Mouse (Mus musculus) limb, embryonic 11.5 days (tissue): ENCODE measurements at regions not wholly inside any gene's neighbourhood (a gene's known extent, or its start where the extent isn't known, plus 50 kb on each side); places are given as distances from the start of the nearest gene placed in this dataset.

Source experiments
- ATAC-seq: fragments of 200-750 bp; cut with Nextera tagmentation; 2 replicates; pipeline ENCODE4 v1.8.0; 2017; ENCODE audit warnings: low read depth; ENCODE audit not compliant: insufficient number of reproducible peaks, low FRiP score, low TSS enrichment
- DNase-seq: peaks from one replicate; pipeline ENCODE4 v3.0.0-alpha.2; 2015; ENCODE audit warnings: low spot score
- H3K27ac ChIP-seq: fragments of 300-500 bp; sonication (generic); replicated peaks from 2 replicates; pipeline ENCODE4 v1.5.1; 2014; ENCODE audit warnings: low read depth, mild to moderate bottlenecking, low read length
- H3K27me3 ChIP-seq: fragments of 300-500 bp; sonication (generic); 2 replicates; pipeline ENCODE4 v1.6.1; 2014; ENCODE audit warnings: mild to moderate bottlenecking, low read length, mixed read lengths; ENCODE audit not compliant: control insufficient read depth, insufficient read depth
- H3K36me3 ChIP-seq: fragments of 300-500 bp; sonication (generic); 2 replicates; pipeline ENCODE4 v1.6.1; 2014; ENCODE audit warnings: mild to moderate bottlenecking, low read length, moderate library complexity, mixed read lengths; ENCODE audit not compliant: control insufficient read depth, insufficient read depth
- H3K4me1 ChIP-seq: fragments of 300-500 bp; sonication (generic); 2 replicates; pipeline ENCODE4 v1.6.1; 2014; ENCODE audit warnings: low read length, mixed read lengths; ENCODE audit not compliant: control insufficient read depth, insufficient read depth
- H3K4me2 ChIP-seq: fragments of 300-500 bp; sonication (generic); 2 replicates; pipeline ENCODE4 v1.6.1; 2014; ENCODE audit warnings: low read depth, mild to moderate bottlenecking, moderate library complexity; ENCODE audit not compliant: severe bottlenecking
- H3K4me3 ChIP-seq: fragments of 300-500 bp; sonication (generic); 2 replicates; pipeline ENCODE4 v1.5.1; 2014; ENCODE audit warnings: low read depth, low read length
- H3K9ac ChIP-seq: fragments of 300-500 bp; sonication (generic); 2 replicates; pipeline ENCODE4 v1.6.1; 2014; ENCODE audit warnings: mild to moderate bottlenecking, low read length
- H3K9me3 ChIP-seq: fragments of 300-500 bp; sonication (generic); 2 replicates; pipeline ENCODE4 v1.6.1; 2016; ENCODE audit warnings: low read length; ENCODE audit not compliant: control insufficient read depth
- WGBS: fragments of 180-500 bp; shearing (Covaris S2); extraction: QIAGEN DNeasy Blood & Tissue Kit; methylation state at CpG from one replicate; pipeline ENCODE4 v1.1.7; 2014; 5-methylcytosine and 5-hydroxymethylcytosine counted together

GRCm38 (mm10) chr3:143738676-143739075 lies 466.3 kb downstream of the Lmo4 start:
- Histone ChIP-seq H3K4me1 (peaks cover 8% of the 10 kb centered on the region; the same call in 1 of the 2 replicates), H3K27ac (no peak overlapping the region), H3K9me3 (no peaks in the 10 kb centered on the region), H3K4me3 (no peak overlapping the region), H3K36me3 (no peaks in the 10 kb centered on the region), H3K4me2 (no peak overlapping the region), H3K27me3 (no peaks in the 10 kb centered on the region), H3K9ac (no peak overlapping the region)
- 86% methylated on average over 3 of the region's 3 CpGs for WGBS
- peak; percentile 19 for DNase-seq
- no peak for ATAC-seq

- peaks cover 1% of the 10 kb centered on the region for H3K4me1 ChIP-seq
- H3K4me3 ChIP-seq = no peak overlapping the region
- 37% methylated on average over 6 of the region's 6 CpGs for WGBS
- H3K36me3 ChIP-seq = no peaks in the 10 kb centered on the region
- H3K4me2 ChIP-seq = no peak overlapping the region
- H3K27ac ChIP-seq = no peak overlapping the region
- peak; percentile 61; the same call in 1 of the 2 replicates for ATAC-seq
- H3K9ac ChIP-seq = no peak overlapping the region
- no peaks in the 10 kb centered on the region for H3K9me3 ChIP-seq
- no peaks in the 10 kb centered on the region for H3K27me3 ChIP-seq
- DNase-seq = peak; percentile 42
Measured at GRCm38 (mm10) chr3:143737844-143738243, 467.2 kb downstream of the Lmo4 start.

- no peak overlapping the region for H3K9ac ChIP-seq
- 85% methylated on average over 6 of the region's 6 CpGs for WGBS
- no peaks in the 10 kb centered on the region; the same call in 1 of the 2 replicates for H3K4me1 ChIP-seq
- H3K27ac ChIP-seq = no peak overlapping the region
- no peaks in the 10 kb centered on the region for H3K36me3 ChIP-seq
- H3K4me2 ChIP-seq = no peak overlapping the region
- ATAC-seq = no peak
- H3K4me3 ChIP-seq = no peak overlapping the region
- H3K9me3 ChIP-seq = no peaks in the 10 kb centered on the region
- peak; percentile 17 for DNase-seq
- H3K27me3 ChIP-seq = no peaks in the 10 kb centered on the region
Measured at GRCm38 (mm10) chr3:143736651-143737398, 468.2 kb downstream of the Lmo4 start.

GRCm38 (mm10) chr3:143734791-143735190 lies 470.2 kb downstream of the Lmo4 start:
- ATAC-seq (no peak), DNase-seq (peak; percentile 2)
- Histone ChIP-seq H3K4me2 (no peak overlapping the region), H3K4me3 (no peak overlapping the region), H3K9me3 (no peaks in the 10 kb centered on the region), H3K27ac (no peak overlapping the region), H3K27me3 (no peaks in the 10 kb centered on the region), H3K4me1 (no peaks in the 10 kb centered on the region; the same call in 1 of the 2 replicates), H3K36me3 (no peaks in the 10 kb centered on the region), H3K9ac (no peak overlapping the region)
- WGBS = 84% methylated on average over 2 of the region's 2 CpGs

- H3K4me1 ChIP-seq = no peaks in the 10 kb centered on the region; the same call in 1 of the 2 replicates
- H3K27me3 ChIP-seq = no peaks in the 10 kb centered on the region
- 72% methylated on average over 8 of the region's 8 CpGs for WGBS
Measured at GRCm38 (mm10) chr3:143732966-143733725, 471.9 kb downstream of the Lmo4 start.

GRCm38 (mm10) chr3:143729473-143730076 lies 475.4 kb downstream of the Lmo4 start:
- ATAC-seq (no peak), DNase-seq (peak; percentile 17)
- Histone ChIP-seq H3K4me3 (no peak overlapping the region), H3K27ac (no peak overlapping the region), H3K36me3 (no peaks in the 10 kb centered on the region), H3K9me3 (no peaks in the 10 kb centered on the region), H3K4me2 (no peak overlapping the region), H3K4me1 (no peaks in the 10 kb centered on the region; the same call in 1 of the 2 replicates), H3K27me3 (no peaks in the 10 kb centered on the region), H3K9ac (no peak overlapping the region)
- WGBS = 83% methylated on average over 8 of the region's 8 CpGs

More at GRCm38 (mm10) chr3:143732966-143733725, 471.9 kb downstream of the Lmo4 start:
- H3K4me2 ChIP-seq = no peak overlapping the region
- H3K27ac ChIP-seq = no peak overlapping the region
- no peak overlapping the region for H3K4me3 ChIP-seq
- no peak for ATAC-seq
- DNase-seq = peak; percentile 20
- H3K9ac ChIP-seq = no peak overlapping the region
- no peaks in the 10 kb centered on the region for H3K9me3 ChIP-seq
- no peaks in the 10 kb centered on the region for H3K36me3 ChIP-seq

- Histone ChIP-seq H3K4me1 (no peaks in the 10 kb centered on the region), H3K36me3 (no peaks in the 10 kb centered on the region), H3K4me2 (no peak overlapping the region), H3K4me3 (no peak overlapping the region), H3K9ac (no peak overlapping the region), H3K9me3 (no peaks in the 10 kb centered on the region), H3K27me3 (no peaks in the 10 kb centered on the region), H3K27ac (no peak overlapping the region)
- no peak for DNase-seq
- ATAC-seq = no peak
- 87% methylated on average over 2 of the region's 2 CpGs for WGBS
Measured at GRCm38 (mm10) chr3:143722571-143722970, 482.4 kb downstream of the Lmo4 start.

GRCm38 (mm10) chr3:143722082-143722481 lies 482.9 kb downstream of the Lmo4 start:
- no peak for ATAC-seq
- DNase-seq = no peak
- no peaks in the 10 kb centered on the region for H3K9me3 ChIP-seq

More at GRCm38 (mm10) chr3:143722082-143722481, 482.9 kb downstream of the Lmo4 start:
- H3K9ac ChIP-seq = no peak overlapping the region
- H3K4me2 ChIP-seq = no peak overlapping the region
- H3K4me1 ChIP-seq = no peaks in the 10 kb centered on the region
- H3K27ac ChIP-seq = no peak overlapping the region
- no peak overlapping the region for H3K4me3 ChIP-seq
- no peaks in the 10 kb centered on the region for H3K36me3 ChIP-seq
- H3K27me3 ChIP-seq = no peaks in the 10 kb centered on the region
- WGBS = 94% methylated on average over 3 of the region's 3 CpGs
